Mouse (Mus musculus) natural killer cell, adult 2 months (primary cell): Measurements from ENCODE around the gene Shcbp1l.
"Not testable (repeated sequence)": the region's sequence is repeated elsewhere in the genome, so short reads cannot be mapped to it uniquely, and the experiment has no call there.

ENCODE experiments used
- DNase-seq, 2 experiments: peaks; one replicate each; pipeline ENCODE4 v3.0.0; 2022; ENCODE audit warnings: low spot score in 2 of 2

Shcbp1l gene

GRCm38 (mm10) chr1:153424770-153425584, at the start of gene Shcbp1l:
Shcbp1l (plus strand) TSS chr1:153425162.
- peak in 1 of 2 experiments; percentile 76 for DNase-seq

- DNase-seq: no peak
Measured at GRCm38 (mm10) chr1:153376446-153376845, 48.5 kb upstream of the Shcbp1l start.

GRCm38 (mm10) chr1:153378587-153378986, 46.4 kb upstream of the Shcbp1l start:
- no peak for DNase-seq

- DNase-seq: no peak
Measured at GRCm38 (mm10) chr1:153379832-153380231, 45.1 kb upstream of the Shcbp1l start.

- DNase-seq: no peak
Measured at GRCm38 (mm10) chr1:153380746-153381282, 44.1 kb upstream of the Shcbp1l start.

- no peak for DNase-seq
Measured at GRCm38 (mm10) chr1:153385081-153385480, 39.9 kb upstream of the Shcbp1l start.

- not testable (repeated sequence) for DNase-seq
Measured at GRCm38 (mm10) chr1:153385661-153386060, 39.3 kb upstream of the Shcbp1l start.

- peak; percentile 17 to 63 for DNase-seq
Measured at GRCm38 (mm10) chr1:153386271-153387069, 38.5 kb upstream of the Shcbp1l start.

- not testable (repeated sequence) for DNase-seq
Measured at GRCm38 (mm10) chr1:153395706-153396105, 29.3 kb upstream of the Shcbp1l start.

- DNase-seq: peak in 1 of 2 experiments; percentile 39
Measured at GRCm38 (mm10) chr1:153401765-153402164, 23.2 kb upstream of the Shcbp1l start.

- peak in 1 of 2 experiments; percentile 38 for DNase-seq
Measured at GRCm38 (mm10) chr1:153407641-153408040, 17.3 kb upstream of the Shcbp1l start.

- not testable (repeated sequence) for DNase-seq
Measured at GRCm38 (mm10) chr1:153408296-153408695, 16.7 kb upstream of the Shcbp1l start.

- DNase-seq: not testable (repeated sequence)
Measured at GRCm38 (mm10) chr1:153410915-153411314, 14.0 kb upstream of the Shcbp1l start.

- DNase-seq: no peak
Measured at GRCm38 (mm10) chr1:153411723-153412122, 13.2 kb upstream of the Shcbp1l start.

- DNase-seq: not testable (repeated sequence)
Measured at GRCm38 (mm10) chr1:153412663-153413396, 12.1 kb upstream of the Shcbp1l start.

- DNase-seq: peak in 1 of 2 experiments; percentile 72
Measured at GRCm38 (mm10) chr1:153413397-153414020, 11.5 kb upstream of the Shcbp1l start.

- peak; percentile 78 to 98 for DNase-seq
Measured at GRCm38 (mm10) chr1:153414114-153414723, 10.7 kb upstream of the Shcbp1l start.

- peak; percentile 63 to 97 for DNase-seq
Measured at GRCm38 (mm10) chr1:153414962-153415361, 10.0 kb upstream of the Shcbp1l start.

GRCm38 (mm10) chr1:153415742-153416141, 9.2 kb upstream of the Shcbp1l start:
- not testable (repeated sequence) for DNase-seq

- not testable (repeated sequence) for DNase-seq
Measured at GRCm38 (mm10) chr1:153416271-153416832, 8.6 kb upstream of the Shcbp1l start.
